Comparison of ENCODE assay signal across 8 mouse cellular contexts in genomic region chr4:120405806-120406638, GRCm38 (mm10). TPM values are rescaled to one million over a fixed set of nuclear protein-coding genes. Genes with fewer than 3 reads are reported as not detected.
DNase-seq lines count a peak whose midpoint lies in the region; ATAC-seq lines count a peak whose summit lies in the region.

No protein-coding gene starts in this region.

- peak; percentile 12 for DNase-seq in CD4-positive, CD25-positive, alpha-beta regulatory T cell, adult 2 months (ENCODE audit: low read depth, low spot score)
- peak; percentile 9 for DNase-seq in thymus, postnatal 4 days
- DNase-seq in thymus, postnatal 36 days, result no peak
- no peak for DNase-seq in left cerebral cortex, adult 8-10 months (ENCODE audit: low spot score in 2 of 2)
- no peak for DNase-seq in layer of hippocampus, postnatal 10 days (ENCODE audit: low spot score in 2 of 2)

- ATAC-seq in CD4-positive, CD25-positive, alpha-beta regulatory T cell, adult 4 months, result no peak
- peak; percentile 79; the same call in 1 of the 2 replicates for ATAC-seq in hindbrain, embryonic 13.5 days (ENCODE audit: low FRiP score)
- ATAC-seq in megakaryocyte-erythroid progenitor cell, adult 5-6 weeks (replicated peaks; ENCODE audit: low FRiP score, low TSS enrichment, poor library complexity, severe bottlenecking), result 0 out of 2 replicates have a peak, but pooled peaks have one; percentile 33

- H3K4me3 ChIP-seq in hindbrain, embryonic 13.5 days, result peak overlapping the region; percentile 91

- no peaks in the 10 kb centered on the region for H3K27me3 ChIP-seq in hindbrain, embryonic 13.5 days

- H3K4me1 ChIP-seq in hindbrain, embryonic 13.5 days (replicated peaks), result peaks cover 23% of the 10 kb centered on the region

- no peaks in the 10 kb centered on the region for H3K9me3 ChIP-seq in hindbrain, embryonic 13.5 days

- peak overlapping the region; percentile 96 for H3K27ac ChIP-seq in hindbrain, embryonic 13.5 days

- WGBS in hindbrain, embryonic 13.5 days, result 4% methylated on average over 25 of the region's 25 CpGs

- H3K36me3 ChIP-seq in hindbrain, embryonic 13.5 days, result no peaks in the 10 kb centered on the region

- H3K4me2 ChIP-seq in hindbrain, embryonic 13.5 days, result peak overlapping the region; percentile 63

- peak overlapping the region; percentile 98 for H3K9ac ChIP-seq in hindbrain, embryonic 13.5 days

RNA-seq across cellular contexts. Expression of gene Scmh1, which starts 0.9 kb away (rescaled TPM):
- polyA plus RNA-seq in CD4-positive, CD25-positive, alpha-beta regulatory T cell, adult 4 months (2017; shearing (Covaris generic)), result 10 to 100 TPM; 10.4 TPM
- 84.7 and 85.7 TPM in 2 replicates for polyA plus RNA-seq in hindbrain, embryonic 13.5 days (2015; fragmentation: Nextera tagmentation; extraction: Ambion mirVana)
- 27.6 and 65.7 TPM in 2 replicates for total RNA-seq in megakaryocyte-erythroid progenitor cell, adult 5-6 weeks (2014; fragmentation: Nextera tagmentation)
- 9.7 and 16.9 TPM in 2 replicates for total RNA-seq in megakaryocyte-erythroid progenitor cell, adult 5-6 weeks (2017)
- total RNA-seq in left cerebral cortex, adult 8-10 months (2022), result 10 to 100 TPM; 85.6 to 99.5 (median 87.5) TPM
- total RNA-seq in layer of hippocampus, postnatal 10 days (2021), result 100 to 1,000 TPM; 110 to 118 TPM

Comparison
In these comparisons a context has a peak if more than half of its experiments do, and no peak if none do; other contexts are left out.
1. DNase-seq: peak in CD4-positive, CD25-positive, alpha-beta regulatory T cell, adult 2 months (single experiment) and thymus, postnatal 4 days (single experiment); none in thymus, postnatal 36 days (0 of 2), left cerebral cortex, adult 8-10 months (0 of 2) and layer of hippocampus, postnatal 10 days (0 of 2).